In the genomic region with DNA sequence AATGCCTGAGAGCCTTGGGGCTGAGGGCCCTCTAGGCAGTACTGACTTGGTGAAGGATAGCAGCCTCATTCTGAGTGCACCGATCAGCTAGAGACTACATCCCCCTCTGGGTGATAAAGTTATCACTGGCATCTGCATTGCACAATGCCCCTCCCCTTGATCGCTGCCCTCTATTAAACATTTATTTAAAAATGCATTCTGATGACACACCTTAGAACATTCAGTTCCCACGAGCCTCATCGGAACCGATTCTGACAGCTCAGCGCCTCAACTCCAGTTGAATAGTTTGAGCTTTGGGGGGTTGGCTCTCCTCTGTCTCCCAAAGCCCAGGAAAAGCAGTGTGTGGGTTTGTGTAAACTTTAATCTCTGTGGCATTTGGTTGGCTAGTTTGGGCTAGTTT, we compare ENCODE assay signal across 21 mouse cellular contexts. TPM values are rescaled to one million over a fixed set of nuclear protein-coding genes. Genes with fewer than 3 reads are reported as not detected.
DNase-seq lines count a peak whose midpoint lies in the region; ATAC-seq lines count a peak whose summit lies in the region.
"Had no signal": no experiment of that assay in that cellular context is flagged by ENCODE, and none has a peak within 500 bp of the region (broad histone marks: within the 10 kb centered on the region; RNA-seq: fewer than 3 reads in every experiment).

No protein-coding gene starts in this region.

- H3K9me3 ChIP-seq in kidney, embryonic 14.5 days (ENCODE audit: control insufficient read depth, low read length): no peaks in the 10 kb centered on the region
- H3K9me3 ChIP-seq: embryonic facial prominence, embryonic 13.5 days; forebrain, embryonic 12.5 days; heart, embryonic 15.5 days; hindbrain, embryonic 10.5 days had no signal

- no peak overlapping the region for H3K9ac ChIP-seq in kidney, embryonic 14.5 days (ENCODE audit: low read depth, low read length)
- H3K9ac ChIP-seq: embryonic facial prominence, embryonic 13.5 days; forebrain, embryonic 12.5 days; heart, embryonic 15.5 days had no signal

- WGBS in kidney, embryonic 14.5 days: 92% methylated on average over 6 of the region's 6 CpGs

- DNase-seq in kidney, adult 8-10 months: peak; percentile 53 to 69
- DNase-seq in urinary bladder, adult 18-20 months (ENCODE audit: low spot score in 2 of 2): peak; percentile 24 to 37
- no peak for DNase-seq in urinary bladder, adult 2 months (ENCODE audit: low spot score)
- DNase-seq in kidney, postnatal 25 days: peak; percentile 33 to 84
- peak; percentile 27 to 33 for DNase-seq in urinary bladder, postnatal 36 days (ENCODE audit: low spot score in 2 of 2)
- DNase-seq in ovary, adult 18-20 months (ENCODE audit: low spot score): no peak
- DNase-seq: adrenal gland, adult 2 months; adrenal gland, postnatal 25 days; cerebellum, adult 18-20 months; cerebellum, adult 9-11 months; cerebellum, postnatal 36 days; gastrocnemius, postnatal 10 days; heart, adult 2 months; heart, postnatal 14 days had no signal

- H3K4me3 ChIP-seq in kidney, embryonic 14.5 days (ENCODE audit: low read length): no peak overlapping the region
- H3K4me3 ChIP-seq: embryonic facial prominence, embryonic 13.5 days; forebrain, embryonic 12.5 days; heart, adult 2 months; heart, embryonic 15.5 days; hindbrain, embryonic 10.5 days had no signal

- no peak for ATAC-seq in kidney, embryonic 14.5 days (ENCODE audit: low FRiP score, low TSS enrichment)
- ATAC-seq: forebrain, embryonic 16.5 days had no signal

- H3K4me1 ChIP-seq in kidney, embryonic 14.5 days (ENCODE audit: control insufficient read depth, insufficient read depth, low read length): no peaks in the 10 kb centered on the region

- H3K36me3 ChIP-seq in kidney, embryonic 14.5 days (ENCODE audit: control insufficient read depth, insufficient read depth, low read length): no peaks in the 10 kb centered on the region
- H3K36me3 ChIP-seq: embryonic facial prominence, embryonic 13.5 days; heart, embryonic 15.5 days had no signal

- no peak overlapping the region for H3K27ac ChIP-seq in kidney, embryonic 14.5 days (ENCODE audit: low read depth, low read length)
- H3K27ac ChIP-seq: embryonic facial prominence, embryonic 13.5 days; forebrain, embryonic 12.5 days; heart, adult 2 months; heart, embryonic 15.5 days; hindbrain, embryonic 10.5 days had no signal

- no peak overlapping the region for H3K4me2 ChIP-seq in kidney, embryonic 14.5 days (replicated peaks; ENCODE audit: low read depth, low read length)
- H3K4me2 ChIP-seq: embryonic facial prominence, embryonic 13.5 days; forebrain, embryonic 12.5 days; heart, embryonic 11.5 days; heart, embryonic 15.5 days had no signal

- peaks cover 6% of the 10 kb centered on the region; the same call in 1 of the 2 replicates for H3K27me3 ChIP-seq in kidney, embryonic 14.5 days (ENCODE audit: control insufficient read depth, insufficient read depth, low read length)
- H3K27me3 ChIP-seq: forebrain, embryonic 12.5 days had no signal

RNA-seq across cellular contexts. Expression of gene Gldc, which starts 4.9 kb away (rescaled TPM):
- polyA plus RNA-seq in kidney, embryonic 14.5 days (2014; fragmentation: Nextera tagmentation; extraction: Ambion mirVana): 7.6 and 15.4 TPM in 2 replicates
- 32.5 and 39.4 TPM in 2 replicates for polyA plus RNA-seq in urinary bladder, adult 2 months (2012; rRNA removed)

Comparison
In these comparisons a context has a peak if more than half of its experiments do, and no peak if none do; other contexts are left out.
1. DNase-seq: peak in kidney, adult 8-10 months (2 of 2), urinary bladder, adult 18-20 months (2 of 2), kidney, postnatal 25 days (2 of 2) and urinary bladder, postnatal 36 days (2 of 2); none in urinary bladder, adult 2 months (single experiment) and ovary, adult 18-20 months (single experiment).